Mouse (Mus musculus) urinary bladder, postnatal 10 days (tissue): Measurements from ENCODE around the gene 4930404H24Rik.

Experiments used
- DNase-seq: peaks from one replicate; pipeline ENCODE4 v3.0.0; 2022; ENCODE audit warnings: low spot score

Gene 4930404H24Rik

DNA sequence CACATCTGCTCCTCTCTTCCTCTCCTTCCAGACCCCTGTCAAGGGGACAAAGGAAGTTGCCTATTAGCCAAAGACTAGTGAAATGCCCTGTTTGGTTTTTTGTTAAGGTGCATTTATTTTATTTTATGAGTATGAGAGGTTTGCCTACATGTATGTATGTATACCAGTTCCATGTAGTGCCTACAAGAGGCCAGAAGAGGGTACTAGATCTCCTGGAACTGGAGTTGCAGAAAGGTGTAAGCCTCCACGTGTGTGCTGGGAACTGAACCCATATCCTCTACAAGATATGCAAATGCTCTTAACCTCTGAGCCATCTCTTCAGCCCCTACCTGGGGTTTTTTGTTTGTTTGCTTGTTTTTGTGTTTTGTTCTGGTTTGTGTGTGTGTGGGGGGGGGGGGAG, 41.4 kb downstream of the 4930404H24Rik start:
- no peak for DNase-seq

DNA sequence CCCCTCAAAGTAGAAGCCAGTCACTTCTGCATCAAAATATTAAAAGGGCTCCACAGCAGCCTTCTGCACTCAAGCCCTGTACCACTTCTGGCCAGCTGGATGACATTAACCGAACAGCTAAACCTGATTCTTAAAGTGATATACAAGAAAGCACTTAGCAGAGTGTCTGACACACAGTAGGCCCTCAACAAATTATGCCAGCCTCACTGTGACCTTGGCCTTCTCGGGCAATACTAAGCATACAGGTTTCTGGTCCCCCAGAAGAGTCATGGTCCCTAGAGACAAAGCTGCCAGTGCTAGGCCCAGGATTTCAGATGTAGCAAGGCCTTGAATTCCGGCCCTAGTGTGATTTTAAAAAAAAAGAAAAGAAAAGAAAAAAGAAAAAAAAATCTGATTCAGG, 46.3 kb downstream of the 4930404H24Rik start:
- DNase-seq: no peak

DNA sequence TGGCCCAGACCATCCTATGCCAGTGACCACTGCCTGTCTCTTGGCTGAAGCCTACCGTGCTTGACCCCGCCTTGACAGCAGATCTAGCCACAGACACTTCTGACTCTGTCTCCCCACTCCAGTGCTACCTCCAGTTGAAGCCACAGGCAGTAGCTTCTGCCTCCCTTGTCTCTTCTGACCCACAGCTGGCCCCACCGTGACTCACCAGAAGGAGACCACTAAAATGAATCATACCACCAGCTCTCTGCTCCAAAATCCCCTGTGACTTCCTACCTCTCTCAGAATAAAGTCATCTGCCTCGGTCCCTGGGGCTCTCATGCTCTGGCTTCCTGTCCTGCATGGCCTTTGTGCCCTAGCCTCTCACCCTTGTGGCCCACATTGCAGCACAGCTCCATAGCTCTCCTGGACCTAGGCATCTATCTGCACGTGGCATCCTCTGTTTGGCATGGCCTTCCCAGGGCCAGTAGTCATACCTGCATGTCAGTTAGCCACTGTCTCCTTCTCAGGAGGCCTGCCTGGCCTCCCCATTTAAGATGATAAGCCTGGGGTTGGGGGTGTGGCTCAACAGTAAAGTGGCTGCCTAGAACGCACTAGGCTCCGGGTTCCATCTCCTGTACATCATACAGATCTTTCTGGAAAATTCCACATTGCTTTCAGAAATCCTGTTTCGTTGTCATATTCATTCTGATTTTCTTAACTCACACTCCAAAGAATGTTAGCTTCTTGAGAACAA, 50.5 kb downstream of the 4930404H24Rik start:
- DNase-seq: no peak
